Mouse (Mus musculus) liver, adult 2 months (tissue): Measurements from ENCODE around the gene Adamtsl1. TPM values are rescaled to one million over a fixed set of nuclear protein-coding genes. Genes with fewer than 3 reads are reported as not detected.

Experiments used
- DNase-seq: peaks from one replicate; pipeline ENCODE4 v3.0.0-alpha.2; 2011; ENCODE audit warnings: low read depth, low spot score; ENCODE audit errors: extremely low read depth
- H3K27ac ChIP-seq: fragments of 200-500 bp; replicated peaks from 2 replicates; pipeline ENCODE4 v1.5.1; 2012; ENCODE audit warnings: low read depth, mild to moderate bottlenecking, control low read depth, inconsistent platforms, low read length; ENCODE audit not compliant: insufficient read depth
- H3K27me3 ChIP-seq: fragments of 200-500 bp; 2 replicates; pipeline ENCODE4 v1.6.1; 2012; ENCODE audit warnings: mild to moderate bottlenecking, moderate library complexity, low read length, inconsistent platforms; ENCODE audit not compliant: control insufficient read depth, insufficient read depth
- H3K36me3 ChIP-seq: fragments of 200-500 bp; 2 replicates; pipeline ENCODE4 v1.6.1; 2012; ENCODE audit warnings: low read length, inconsistent platforms; ENCODE audit not compliant: control insufficient read depth, insufficient read depth
- H3K4me1 ChIP-seq: fragments of 200-500 bp; 2 replicates; pipeline ENCODE4 v1.6.1; 2011; ENCODE audit warnings: low read length; ENCODE audit not compliant: control insufficient read depth, insufficient read depth
- H3K4me3 ChIP-seq: fragments of 200-500 bp; 2 replicates; pipeline ENCODE4 v1.5.1; 2011; ENCODE audit warnings: low read depth, mild to moderate bottlenecking, control low read depth, low read length, moderate library complexity; ENCODE audit not compliant: insufficient read depth
- H3K79me2 ChIP-seq: fragments of 200-500 bp; 2 replicates; pipeline ENCODE4 v1.6.1; 2012; ENCODE audit warnings: inconsistent platforms, mild to moderate bottlenecking, low read length, moderate library complexity; ENCODE audit not compliant: control insufficient read depth, insufficient read depth
- H3K9ac ChIP-seq: fragments of 200-500 bp; 2 replicates; pipeline ENCODE4 v1.6.1; 2012; ENCODE audit warnings: low read depth, mild to moderate bottlenecking, control low read depth, inconsistent platforms, low read length
- CTCF ChIP-seq: fragments of 200-500 bp; IDR thresholded peaks from 2 replicates; pipeline ENCODE4 v1.5.1; 2011; ENCODE audit warnings: low read depth, low read length, control low read depth
- POLR2A ChIP-seq: fragments of 200-500 bp; IDR thresholded peaks from 2 replicates; pipeline ENCODE4 v1.6.1; 2011; ENCODE audit warnings: low read length, control low read depth; ENCODE audit not compliant: insufficient read depth; ENCODE audit errors: extremely low read depth
- WGBS: fragments of 180-500 bp; shearing (Covaris S2); methylation state at CpG from one replicate; pipeline ENCODE4 v1.1.7; 2018; 5-methylcytosine and 5-hydroxymethylcytosine counted together
- polyA plus RNA-seq: library from polyadenylated mRNA; depleted of rRNA; stranded (reverse); fragments of >200 nt; gene quantifications from 2 replicates; pipeline ENCODE4 v1.2.3, GENCODE M21; 2012
- total RNA-seq: library from RNA; depleted of rRNA; stranded (reverse); fragments of >200 nt; gene quantifications from 2 replicates; pipeline ENCODE4 v1.2.3, GENCODE M21; 2014

Adamtsl1 gene
- total and polyA plus RNA-seq, 2 experiments: 0.61 to 0.65 TPM

DNA sequence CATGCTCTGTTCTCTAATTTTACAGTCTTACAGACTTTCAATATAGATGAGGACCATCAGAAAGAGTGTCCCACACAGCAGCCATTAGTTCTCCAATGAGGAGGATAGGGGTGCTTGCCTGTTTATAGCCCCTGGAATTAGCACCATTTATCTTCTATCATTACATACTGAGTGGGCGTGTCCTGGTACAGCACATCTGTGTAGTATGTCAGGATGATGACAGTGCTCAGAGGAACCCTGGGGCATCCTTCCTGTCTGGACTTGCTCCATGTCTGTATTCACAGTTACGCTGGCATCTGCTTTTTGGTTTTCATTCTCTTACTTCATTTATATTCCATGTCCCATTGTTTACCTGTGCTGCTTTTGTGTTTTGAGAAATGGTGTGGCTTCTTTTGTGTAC lies 304.5 kb downstream of the Adamtsl1 start:
- Histone ChIP-seq H3K4me3 (no peak overlapping the region), H3K36me3 (no peaks in the 10 kb centered on the region), H3K9ac (no peak overlapping the region), H3K79me2 (no peaks in the 10 kb centered on the region), H3K27ac (no peak overlapping the region), H3K27me3 (no peaks in the 10 kb centered on the region), H3K4me1 (no peaks in the 10 kb centered on the region)
- no peak for DNase-seq
- TF ChIP-seq CTCF (no peak), POLR2A (no peak)
- WGBS: 82% methylated on average over 2 of the region's 2 CpGs

- peak; percentile 30 for DNase-seq
Observed at GRCm38 (mm10) chr4:85819169-85819568, 305.2 kb downstream of the Adamtsl1 start.

GRCm38 (mm10) chr4:85819921-85820320 lies 305.9 kb downstream of the Adamtsl1 start:
- Histone ChIP-seq H3K36me3 (no peaks in the 10 kb centered on the region), H3K27ac (no peak overlapping the region), H3K4me1 (no peaks in the 10 kb centered on the region), H3K4me3 (no peak overlapping the region), H3K9ac (no peak overlapping the region), H3K27me3 (no peaks in the 10 kb centered on the region), H3K79me2 (no peaks in the 10 kb centered on the region)
- TF ChIP-seq CTCF (no peak), POLR2A (no peak)
- 28% methylated on average over 1 of the region's 1 CpGs for WGBS
- no peak for DNase-seq

More at GRCm38 (mm10) chr4:85819169-85819568, 305.2 kb downstream of the Adamtsl1 start:
- no peak overlapping the region for H3K9ac ChIP-seq
- H3K79me2 ChIP-seq: no peaks in the 10 kb centered on the region
- no peak overlapping the region for H3K4me3 ChIP-seq
- H3K4me1 ChIP-seq: no peaks in the 10 kb centered on the region
- TF ChIP-seq CTCF: peak; percentile 48
- TF ChIP-seq POLR2A: no peak
- no peaks in the 10 kb centered on the region for H3K36me3 ChIP-seq
- no peak overlapping the region for H3K27ac ChIP-seq
- 81% methylated on average over 1 of the region's 1 CpGs for WGBS
- no peaks in the 10 kb centered on the region for H3K27me3 ChIP-seq

- Histone ChIP-seq H3K9ac (no peak overlapping the region), H3K27me3 (no peaks in the 10 kb centered on the region), H3K4me3 (no peak overlapping the region), H3K36me3 (no peaks in the 10 kb centered on the region), H3K4me1 (no peaks in the 10 kb centered on the region), H3K79me2 (no peaks in the 10 kb centered on the region), H3K27ac (no peak overlapping the region)
- no peak for DNase-seq
- WGBS: 78% methylated on average over 8 of the region's 8 CpGs
- TF ChIP-seq POLR2A: no peak
- no peak for TF ChIP-seq CTCF
Observed at GRCm38 (mm10) chr4:85823952-85824704, 310.2 kb downstream of the Adamtsl1 start.

DNA sequence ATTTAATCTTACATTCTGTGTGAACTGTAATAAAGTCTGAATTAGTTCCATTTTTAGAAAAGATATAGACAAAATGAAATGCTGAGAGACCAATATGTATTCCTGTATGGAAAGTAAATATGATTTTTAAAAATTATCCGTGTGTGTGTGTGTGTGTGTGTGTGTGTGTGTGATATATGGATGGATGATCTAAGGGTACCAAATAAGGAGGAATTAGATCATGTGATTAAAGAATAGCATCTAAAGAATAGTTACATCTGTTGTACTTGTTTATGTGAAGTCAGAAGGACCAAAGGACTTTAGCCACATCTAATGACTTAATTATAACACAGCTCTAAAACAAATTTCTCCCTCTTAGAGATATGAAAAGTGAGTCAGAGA lies 310.7 kb downstream of the Adamtsl1 start:
- Histone ChIP-seq H3K9ac (no peak overlapping the region), H3K79me2 (no peaks in the 10 kb centered on the region), H3K4me3 (no peak overlapping the region), H3K36me3 (no peaks in the 10 kb centered on the region), H3K4me1 (no peaks in the 10 kb centered on the region), H3K27me3 (no peaks in the 10 kb centered on the region), H3K27ac (no peak overlapping the region)
- 66% methylated on average over 1 of the region's 1 CpGs for WGBS
- TF ChIP-seq CTCF (no peak), POLR2A (no peak)
- no peak for DNase-seq

DNA sequence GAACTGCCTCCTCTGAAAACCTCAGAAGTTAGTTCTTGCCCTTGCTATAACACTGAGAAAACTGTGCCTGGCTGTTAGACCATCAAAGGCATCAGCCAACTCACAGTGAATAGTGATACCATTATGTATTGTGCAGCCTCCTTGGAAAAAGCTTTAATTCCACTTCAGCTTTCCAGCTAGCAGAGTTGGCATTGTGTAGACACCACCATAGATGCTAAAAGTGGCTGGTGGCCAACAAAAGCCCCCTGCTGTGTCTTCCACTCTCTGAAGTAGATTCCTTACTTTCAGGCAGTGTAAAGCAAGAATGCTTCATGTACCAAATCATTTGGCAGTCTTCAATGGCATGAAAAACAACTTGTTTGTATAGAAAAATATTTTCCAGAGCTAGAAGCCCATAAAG lies 323.1 kb downstream of the Adamtsl1 start:
- Histone ChIP-seq H3K4me3 (no peak overlapping the region), H3K36me3 (no peaks in the 10 kb centered on the region), H3K79me2 (no peaks in the 10 kb centered on the region), H3K9ac (no peak overlapping the region), H3K27me3 (no peaks in the 10 kb centered on the region), H3K4me1 (no peaks in the 10 kb centered on the region), H3K27ac (no peak overlapping the region)
- no peak for DNase-seq
- no peak for TF ChIP-seq POLR2A
- no peak for TF ChIP-seq CTCF
